Mouse (Mus musculus): ENCODE measurements around the gene Lrrfip1.

Lrrfip1 gene

DNA sequence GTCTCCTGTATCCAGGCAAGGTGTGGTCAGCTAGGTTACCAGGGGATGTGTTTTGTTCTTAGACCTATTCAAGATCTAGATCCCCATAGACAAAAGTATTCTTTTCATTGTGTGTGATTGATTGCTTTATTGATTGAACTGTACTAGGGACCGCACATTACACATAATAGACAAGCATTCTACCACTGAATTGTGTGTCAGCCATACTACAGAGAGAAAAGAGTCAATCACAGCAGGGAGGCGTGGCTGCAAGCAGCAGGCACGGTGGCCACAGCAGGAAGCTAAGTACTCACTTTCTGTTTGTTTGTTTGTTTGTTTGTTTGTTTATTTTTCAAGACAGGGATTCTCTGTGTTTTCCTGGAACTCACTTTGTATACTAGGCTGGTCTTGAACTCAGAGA lies 25.9 kb downstream of the Lrrfip1 start:
- DNase-seq: no peak

DNA sequence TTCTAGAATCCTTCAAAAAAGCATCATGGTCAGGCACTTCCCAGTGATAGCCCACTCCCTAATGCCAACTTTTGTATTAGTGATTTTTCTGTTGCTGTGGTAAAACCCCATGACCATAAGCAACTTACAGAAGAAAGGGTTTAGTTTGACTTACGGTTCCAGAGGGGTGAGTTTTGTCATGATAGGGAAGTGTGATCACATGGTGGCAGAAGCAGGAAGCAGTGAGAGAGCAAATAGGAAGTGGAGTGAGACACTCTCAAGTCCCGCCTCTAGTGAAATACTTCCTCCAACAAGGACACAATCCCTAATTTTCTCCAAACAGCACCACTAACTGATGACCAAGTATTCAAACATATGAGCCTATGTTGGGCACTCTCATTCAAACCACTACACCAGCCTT lies 28.4 kb downstream of the Lrrfip1 start:
- no peak for DNase-seq

DNA sequence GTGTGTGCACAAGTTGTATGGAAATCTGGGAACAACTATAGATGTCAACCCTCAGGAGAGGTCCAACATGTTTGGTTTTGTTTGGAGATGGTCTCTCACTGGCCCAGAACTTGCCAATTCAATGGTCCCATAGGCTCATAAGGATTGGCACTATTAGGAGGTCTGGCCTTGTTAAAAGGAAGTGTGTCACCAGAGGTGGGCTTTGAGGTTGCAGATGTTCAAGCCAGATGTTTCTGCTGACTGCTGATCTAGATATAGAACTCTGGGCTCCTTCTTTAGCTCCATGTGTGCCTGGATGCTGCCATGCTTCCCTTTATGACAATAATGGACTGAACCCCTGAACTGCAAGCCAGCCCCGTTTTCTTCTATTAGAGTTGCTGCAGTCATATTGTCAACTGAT lies 31.8 kb downstream of the Lrrfip1 start:
- DNase-seq: no peak

DNA sequence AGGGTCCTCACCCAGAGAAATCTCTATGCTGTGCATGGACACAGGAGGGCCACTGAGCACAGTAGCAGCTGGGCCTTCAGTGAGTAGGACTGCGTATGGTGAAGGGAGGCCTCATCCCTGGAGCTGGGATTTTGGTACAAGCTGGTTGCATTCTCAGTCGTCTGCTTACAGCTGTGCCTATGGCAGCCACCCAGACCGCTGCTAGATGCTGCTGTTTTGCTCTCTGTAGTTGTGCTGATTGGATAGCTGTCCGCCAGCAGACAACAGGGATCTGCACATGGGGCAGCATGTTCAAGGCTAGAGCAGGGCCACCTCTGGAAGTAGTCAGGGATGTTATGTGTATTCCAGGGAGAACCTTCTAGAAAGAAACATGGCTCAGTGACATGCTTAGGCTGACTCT lies 33.0 kb downstream of the Lrrfip1 start:
- peak in 1 of 2 experiments; percentile 62 for DNase-seq

DNA sequence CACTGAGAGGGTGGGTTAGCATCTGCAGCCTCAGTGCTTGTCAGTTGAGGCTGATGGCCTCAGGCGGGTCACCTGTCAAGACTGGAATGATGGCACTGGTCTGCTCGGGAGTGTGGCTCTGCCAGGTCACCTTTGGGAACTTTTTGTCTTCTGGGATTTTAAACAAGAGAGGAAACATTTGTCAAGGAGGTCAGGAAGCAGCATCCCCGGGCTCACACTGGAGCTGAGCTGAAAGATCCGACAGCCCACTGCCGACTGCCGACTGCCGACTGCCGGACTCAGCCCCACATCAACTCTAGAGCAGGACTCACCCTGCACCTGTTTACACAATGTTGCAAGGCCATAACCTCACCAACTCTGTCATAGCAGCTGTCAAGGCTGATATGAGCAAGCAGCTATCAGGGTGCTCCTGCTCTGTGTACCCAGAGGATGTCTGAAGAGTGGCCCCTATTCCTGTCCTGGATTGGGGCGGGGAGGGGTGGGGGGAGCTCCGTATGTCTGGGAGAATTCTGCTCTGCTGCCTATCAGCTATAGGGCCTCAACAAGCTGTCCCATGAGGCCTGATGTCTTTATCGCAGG lies 33.9 kb downstream of the Lrrfip1 start:
- DNase-seq: peak in 1 of 2 experiments; percentile 28

DNA sequence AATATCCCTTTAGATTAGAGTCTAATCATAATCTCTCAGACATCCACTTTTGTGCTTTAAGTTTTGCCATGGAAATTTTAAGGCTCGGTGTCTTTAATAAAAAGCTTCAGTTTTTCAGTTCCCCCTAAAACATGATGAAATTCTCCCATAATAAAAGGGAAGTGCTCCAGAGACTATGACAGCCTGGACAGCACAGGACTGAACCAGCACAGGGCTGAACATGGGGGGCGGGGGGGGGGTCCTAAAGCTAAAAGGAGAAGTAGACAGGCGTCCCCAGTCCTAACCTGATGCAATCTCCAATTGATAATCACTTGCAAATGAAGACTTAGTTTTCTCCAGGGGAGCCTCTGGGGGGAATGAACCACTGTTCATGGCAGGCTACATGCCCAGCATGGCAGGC lies 36.0 kb downstream of the Lrrfip1 start:
- DNase-seq: no peak

DNA sequence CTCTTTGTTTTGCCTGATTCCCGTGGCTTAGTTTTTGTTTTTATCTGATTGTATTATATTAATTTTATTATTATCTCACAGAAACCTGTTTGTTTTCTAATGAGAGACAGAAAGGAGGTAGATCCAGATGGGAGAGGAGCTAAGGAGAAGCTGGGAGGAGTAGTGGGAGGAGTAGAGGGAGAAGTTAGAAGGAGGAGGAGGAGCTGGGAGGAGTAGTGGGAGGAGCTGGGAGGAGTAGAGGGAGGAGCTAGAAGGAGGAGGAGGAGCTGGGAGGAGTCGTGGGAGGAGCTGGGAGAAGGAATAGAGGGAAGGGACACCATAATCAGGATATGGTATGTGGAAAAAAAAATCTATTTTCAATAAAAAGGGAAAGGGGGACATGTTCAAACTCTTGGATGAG lies 36.7 kb downstream of the Lrrfip1 start:
- no peak for DNase-seq

DNA sequence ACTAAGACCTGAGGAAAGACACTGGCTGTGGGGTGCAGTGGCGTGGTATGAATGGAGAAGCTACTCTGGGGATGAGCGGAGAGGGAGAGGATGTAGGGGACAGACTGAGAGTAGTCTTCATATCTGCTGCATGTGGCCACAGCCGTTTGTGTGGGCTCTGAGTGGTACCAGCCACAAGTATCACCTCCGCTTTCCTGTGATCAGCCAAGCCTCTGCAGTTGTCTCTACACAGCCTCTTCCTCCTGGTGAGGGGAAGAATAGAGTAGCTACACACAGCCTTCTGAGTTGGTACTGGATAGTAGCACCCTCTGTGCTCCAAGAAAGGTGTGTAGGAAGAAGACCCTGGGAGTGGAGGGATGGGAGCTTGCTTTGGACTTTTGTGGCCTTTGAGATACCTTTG lies 38.7 kb downstream of the Lrrfip1 start:
- no peak for DNase-seq

DNA sequence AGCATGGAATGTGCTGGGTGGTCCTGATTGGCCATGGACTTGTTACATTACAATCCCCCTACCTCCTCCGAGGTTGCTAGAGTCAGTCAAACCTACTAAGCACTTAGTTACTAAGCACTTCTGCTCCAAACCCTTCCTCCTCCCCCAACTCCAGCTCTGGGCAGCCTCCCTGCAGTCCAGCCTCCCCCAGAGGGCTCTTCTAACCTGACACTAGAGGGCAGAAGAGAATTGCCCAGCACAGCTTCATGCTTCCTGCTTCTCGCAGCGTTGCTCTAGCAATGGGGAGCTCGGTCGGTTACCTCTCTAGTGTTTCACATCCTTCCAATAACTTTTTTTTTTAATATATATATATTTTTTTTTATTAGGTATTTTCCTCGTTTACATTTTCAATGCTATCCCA lies 39.5 kb downstream of the Lrrfip1 start:
- DNase-seq: no peak

DNA sequence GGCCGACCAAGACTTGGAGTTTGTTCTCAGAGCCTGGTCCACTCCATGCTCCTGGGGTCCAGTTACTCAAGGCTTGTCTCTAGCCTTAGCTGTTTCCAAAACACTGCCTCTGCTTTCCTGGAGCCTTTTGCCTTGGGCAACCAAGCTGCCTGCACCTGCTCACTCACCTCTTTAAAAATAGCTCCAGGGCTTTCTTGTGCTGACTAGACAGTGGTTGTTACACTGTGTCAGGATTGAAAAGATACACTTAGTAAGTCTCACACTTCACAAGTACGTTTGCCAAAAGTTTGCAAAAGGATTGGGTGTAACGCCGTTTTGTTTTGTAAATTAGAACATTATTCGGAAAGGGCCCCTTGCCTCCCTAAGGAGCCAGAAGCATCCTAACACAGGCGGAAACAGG lies 40.0 kb downstream of the Lrrfip1 start:
- no peak for DNase-seq

DNA sequence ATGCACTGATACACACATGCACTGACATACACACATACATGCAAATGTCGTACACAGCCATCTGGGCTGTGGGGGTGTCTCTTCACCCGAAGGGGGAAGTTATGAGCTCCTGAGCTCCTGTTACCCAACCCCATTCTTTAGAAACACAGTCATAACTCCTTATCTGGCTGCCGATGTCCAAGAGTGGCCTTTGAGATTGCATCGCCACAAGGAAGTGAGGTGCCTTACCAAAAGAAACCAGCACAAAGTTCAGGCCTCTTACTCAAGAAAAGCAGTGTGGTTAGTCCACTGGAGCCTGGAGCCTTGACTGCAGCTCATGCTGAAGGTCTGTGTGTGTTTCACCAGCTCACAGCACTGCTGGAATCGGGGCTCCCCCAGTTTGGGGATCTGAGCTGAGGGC lies 43.1 kb downstream of the Lrrfip1 start:
- DNase-seq: no peak

DNA sequence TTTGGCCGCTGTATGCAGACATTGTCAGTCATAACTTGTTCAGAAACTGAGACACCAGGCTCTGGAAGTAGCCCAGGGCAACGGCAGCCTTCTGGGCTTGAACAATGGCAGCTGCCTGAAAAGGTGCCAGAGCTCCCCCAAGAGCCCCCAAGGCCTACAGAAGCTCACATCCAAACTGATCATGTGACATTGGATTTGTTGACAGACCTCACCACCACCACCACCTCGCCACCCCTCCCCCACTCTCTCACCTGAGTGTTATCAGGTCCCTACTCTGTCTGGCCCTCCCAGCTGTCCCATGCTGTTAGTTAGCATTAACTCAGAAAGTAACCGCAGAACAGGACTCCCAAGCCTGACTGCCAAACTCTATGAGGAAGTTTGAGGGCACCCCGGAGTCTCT lies 44.7 kb downstream of the Lrrfip1 start:
- no peak for DNase-seq

DNA sequence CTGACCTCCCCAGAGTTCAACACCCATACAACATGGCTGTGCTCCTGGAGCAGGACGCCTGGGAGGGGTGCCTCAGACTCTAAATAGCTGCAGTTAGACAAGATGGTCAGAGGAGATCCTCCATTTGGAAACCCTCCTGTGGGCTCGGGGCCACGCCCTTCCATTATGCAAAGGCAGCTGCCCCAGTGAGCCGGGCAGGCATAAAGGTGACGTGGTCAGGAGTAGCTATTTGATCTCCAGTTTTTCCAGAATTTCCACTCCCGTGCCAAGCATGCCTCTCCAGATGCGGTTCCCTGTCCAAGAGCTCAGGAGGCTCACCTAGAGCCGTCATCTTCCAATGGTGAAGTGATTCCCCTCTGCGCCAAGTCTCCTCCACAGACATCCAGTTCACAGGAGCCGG lies 45.6 kb downstream of the Lrrfip1 start:
- DNase-seq: no peak

DNA sequence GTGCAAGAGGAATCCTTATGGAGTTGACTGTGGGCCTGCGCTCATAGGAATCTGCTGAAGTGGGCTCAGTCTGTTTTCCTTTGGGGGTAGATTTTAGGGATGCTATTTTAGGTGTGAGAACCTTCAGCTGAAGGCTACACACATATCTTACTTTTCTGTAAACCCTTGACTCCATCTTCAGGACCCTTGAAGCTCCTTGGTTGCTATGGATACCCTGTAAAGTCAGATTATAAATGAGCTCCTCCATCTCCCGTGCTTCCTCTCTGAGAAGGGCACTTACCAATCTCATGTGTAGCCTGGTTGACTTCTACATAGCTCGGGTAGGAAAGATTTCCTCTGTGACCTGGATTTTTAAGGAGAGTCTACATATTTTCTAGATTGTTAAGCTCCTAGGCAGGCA lies 46.1 kb downstream of the Lrrfip1 start:
- no peak for DNase-seq

DNA sequence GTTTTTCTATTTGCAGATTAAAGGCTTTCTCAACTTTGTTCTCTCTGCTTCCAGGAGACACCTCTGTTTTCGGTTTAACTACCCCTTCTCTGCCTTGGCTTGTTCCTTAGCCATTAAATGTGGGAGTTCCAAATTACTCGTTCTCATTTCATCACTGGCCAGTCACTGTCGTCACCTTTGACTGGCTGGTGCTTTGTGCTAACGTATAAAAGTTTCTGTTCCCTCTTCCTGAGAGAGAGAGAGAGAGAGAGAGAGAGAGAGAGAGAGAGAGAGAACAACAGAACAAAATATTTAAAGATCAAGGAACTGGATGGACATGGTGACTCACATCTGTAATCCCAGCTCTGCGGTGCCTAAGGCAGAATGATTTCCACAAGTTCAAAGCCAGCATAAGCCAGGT lies 47.7 kb downstream of the Lrrfip1 start:
- no peak for DNase-seq

DNA sequence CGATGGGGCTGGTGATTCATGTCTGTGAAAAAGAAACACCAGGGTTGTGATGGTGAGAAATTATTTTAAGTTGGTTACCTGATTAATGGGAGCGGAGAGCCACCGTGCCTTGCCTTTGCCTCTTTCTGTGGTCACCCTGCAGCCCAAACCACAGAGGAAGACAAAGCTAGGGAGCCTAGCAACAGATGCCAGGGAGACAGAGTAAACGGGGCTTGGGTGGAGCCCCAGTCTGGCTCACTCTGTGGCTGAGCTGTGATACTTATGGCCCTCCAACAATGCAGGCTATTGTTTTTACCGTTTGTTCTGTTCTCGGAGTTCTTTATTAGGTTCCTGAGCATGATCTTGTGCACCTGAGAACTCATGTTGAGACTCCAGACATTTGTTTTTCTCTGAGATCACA lies 50.8 kb downstream of the Lrrfip1 start:
- DNase-seq: no peak

DNA sequence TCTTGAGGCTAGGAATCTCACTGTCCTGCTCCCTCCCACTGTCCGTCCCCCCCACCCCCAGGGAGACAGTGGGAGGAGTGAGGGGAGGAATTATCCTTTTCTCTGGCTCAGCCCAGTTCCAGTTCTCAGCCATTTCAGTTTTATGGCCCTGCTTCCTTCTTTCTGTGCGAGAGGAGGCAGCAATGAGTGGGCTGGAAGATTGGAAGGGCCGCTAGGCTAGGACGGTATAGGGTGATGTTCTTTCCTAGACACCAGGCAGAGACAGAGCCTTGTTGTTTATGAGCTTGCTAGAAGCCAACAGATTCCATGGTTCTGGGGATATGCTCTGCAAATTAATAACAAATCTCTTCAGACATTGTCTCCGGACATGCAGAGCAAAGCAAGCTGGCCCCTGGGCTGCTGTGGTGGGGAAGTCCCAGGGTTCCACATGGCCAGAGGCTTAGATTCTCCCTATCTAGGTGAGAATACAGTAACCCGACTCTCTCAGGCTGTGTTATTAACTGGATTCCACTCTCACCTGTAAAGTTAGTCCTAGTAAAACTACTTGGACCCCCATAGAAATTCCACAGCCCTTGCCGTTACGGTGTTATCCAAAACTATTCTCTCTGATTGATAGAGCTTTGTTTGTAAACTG lies 53.0 kb downstream of the Lrrfip1 start:
- peak in 1 of 2 experiments; percentile 48 for DNase-seq

DNA sequence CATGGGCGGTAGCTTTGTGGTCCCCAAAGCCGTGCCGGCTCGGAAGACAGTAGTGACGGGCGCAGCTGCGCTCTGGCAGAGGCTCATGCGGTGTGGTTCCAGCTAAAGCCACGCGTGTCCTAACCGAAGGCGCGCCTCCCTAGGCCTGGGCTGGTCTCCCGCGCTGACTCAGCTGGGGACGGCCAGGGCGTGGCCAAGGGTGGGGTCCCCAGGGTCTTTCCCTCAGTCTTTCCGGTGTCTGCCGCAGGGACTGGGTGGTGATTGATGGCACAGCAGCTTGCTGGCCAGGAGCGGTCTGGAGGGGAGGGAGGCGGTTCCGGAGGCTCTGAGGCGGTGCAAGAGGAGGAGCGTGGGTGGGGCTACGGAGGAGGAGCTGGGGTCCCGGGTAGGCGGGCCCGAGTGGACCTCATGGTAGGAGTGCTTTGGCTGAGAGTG lies 54.2 kb downstream of the Lrrfip1 start:
- DNase-seq: peak; percentile 94 to 97

DNA sequence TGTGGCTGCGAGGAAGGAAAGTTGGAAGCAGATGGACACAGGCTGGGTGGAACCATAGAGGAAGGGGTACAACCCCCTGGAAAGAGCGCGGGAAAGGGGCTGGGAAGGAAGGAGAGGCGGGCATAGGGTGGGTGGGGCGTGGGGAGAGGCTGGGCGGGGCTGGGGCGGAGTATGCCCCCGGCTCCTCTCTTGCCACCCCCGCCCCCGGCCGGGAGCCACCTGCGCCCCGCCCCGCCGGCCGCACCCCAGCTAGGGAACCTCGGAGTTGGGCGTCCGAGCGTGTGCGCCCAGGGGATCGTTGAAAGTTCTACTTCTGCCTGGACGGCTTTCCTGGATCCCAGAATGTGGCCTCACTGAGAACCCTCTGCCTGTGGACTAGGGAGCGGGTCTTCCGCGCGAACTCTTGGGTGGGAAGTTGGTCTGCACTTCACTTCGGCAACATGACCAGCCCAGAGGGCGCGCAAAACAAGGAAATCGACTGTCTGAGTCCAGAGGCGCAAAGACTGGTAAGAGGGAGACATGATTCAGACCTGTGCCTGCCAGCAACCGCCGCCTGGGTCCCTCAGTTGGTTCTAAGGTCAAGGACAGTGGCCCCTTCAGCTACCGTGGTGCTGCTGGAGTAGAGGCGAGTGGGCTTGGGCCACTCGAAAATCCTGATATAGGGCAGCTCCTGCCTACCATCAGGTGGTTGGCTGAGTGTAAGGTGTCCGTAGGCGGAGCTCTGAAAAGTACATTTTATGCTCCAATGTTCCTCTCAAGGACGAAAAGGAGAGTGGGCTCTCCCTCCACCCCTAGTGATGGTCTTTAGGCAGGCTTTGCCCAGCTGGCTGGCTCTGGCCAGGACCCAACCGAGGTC lies 54.9 kb downstream of the Lrrfip1 start:
- peak; percentile 79 to 86 for DNase-seq

DNA sequence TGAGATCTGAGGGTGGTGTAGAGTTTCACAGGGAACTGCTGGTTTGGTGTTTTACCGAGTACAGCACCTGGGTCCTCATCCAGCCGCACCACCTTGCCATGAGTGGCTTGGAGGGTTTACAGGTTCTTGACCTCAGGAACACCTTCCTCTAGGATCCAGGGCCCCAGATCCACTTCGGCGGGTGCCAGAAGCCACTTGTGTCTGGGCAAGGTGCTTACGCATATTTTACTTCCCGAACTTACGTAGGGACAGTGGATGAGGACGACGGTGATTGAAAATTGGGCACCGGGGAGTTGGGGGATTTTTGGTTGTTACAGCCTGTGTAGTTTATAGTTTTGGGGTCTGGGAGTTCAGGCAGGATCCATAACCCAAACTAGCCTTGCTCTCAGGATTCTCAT lies 55.5 kb downstream of the Lrrfip1 start:
- DNase-seq: no peak

DNA sequence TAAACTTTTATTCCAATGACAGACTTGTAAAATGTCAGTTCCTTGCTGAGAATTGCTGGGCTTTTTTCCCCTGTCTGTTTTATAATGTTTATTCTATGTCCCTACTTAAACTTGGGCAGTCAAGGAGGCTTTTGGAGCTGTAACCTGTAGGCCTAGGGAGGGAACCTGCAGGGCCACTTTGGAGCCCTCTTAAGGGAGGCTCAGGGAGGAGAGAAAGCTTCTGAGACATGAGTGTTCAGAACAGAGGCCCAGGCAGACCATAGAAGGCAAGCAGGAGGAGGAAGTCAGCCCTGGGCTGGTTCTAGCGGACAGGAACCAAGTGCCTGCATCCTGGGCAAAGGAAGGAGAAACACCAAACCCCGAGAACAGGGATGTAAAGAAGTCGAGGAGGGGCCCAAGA lies 56.3 kb downstream of the Lrrfip1 start:
- peak in 1 of 2 experiments; percentile 40 for DNase-seq

DNA sequence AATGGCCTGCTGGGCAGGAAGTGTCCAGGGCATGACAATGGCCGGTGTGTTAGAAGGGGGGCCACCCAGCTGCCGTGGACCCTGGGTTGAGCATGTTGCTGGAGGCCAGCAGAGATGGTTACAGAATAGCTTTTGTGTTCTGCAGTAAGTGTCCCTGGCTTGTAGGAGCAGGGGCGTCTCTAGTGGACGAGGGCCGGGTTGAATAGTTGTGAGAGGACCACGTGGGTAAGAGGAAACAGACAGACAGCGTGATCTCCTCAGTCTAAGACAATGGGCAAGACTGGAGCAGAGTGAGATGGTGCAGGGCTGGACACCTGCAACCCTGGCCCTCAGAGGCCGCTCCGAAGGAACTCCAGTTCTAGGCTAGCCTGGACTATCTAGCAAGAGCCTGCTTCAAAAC lies 57.2 kb downstream of the Lrrfip1 start:
- DNase-seq: peak in 1 of 2 experiments; percentile 34

DNA sequence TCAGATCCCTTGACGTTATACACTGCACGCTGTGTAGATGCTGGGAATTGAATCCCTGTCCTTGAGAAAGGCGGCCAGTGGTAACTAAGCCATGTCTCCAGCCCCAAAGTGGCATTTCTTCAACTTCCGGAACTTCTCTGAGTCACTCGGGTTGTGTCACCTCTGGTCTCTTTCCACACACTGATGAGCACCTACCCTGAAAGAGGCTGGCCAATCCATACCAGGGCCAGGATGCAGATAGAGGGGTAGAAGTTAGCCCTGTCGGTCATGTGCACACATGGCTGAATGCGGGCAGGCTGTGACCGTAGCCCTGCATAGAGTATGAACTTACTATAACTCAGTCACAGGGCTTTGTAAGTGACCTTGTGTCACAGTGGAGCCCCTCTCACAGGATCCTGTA lies 57.9 kb downstream of the Lrrfip1 start:
- DNase-seq: no peak

Measured in kidney, postnatal 4 days (tissue).